Mouse (Mus musculus): Measurements from ENCODE around the gene Bckdk. TPM values are rescaled to one million over a fixed set of nuclear protein-coding genes. Genes with fewer than 3 reads are reported as not detected.
"Not testable (repeated sequence)": the region's sequence is repeated elsewhere in the genome, so short reads cannot be mapped to it uniquely, and the experiment has no call there.

The Bckdk gene
- total RNA-seq, 4 experiments from 2014 or later = 163 to 190 (median 180) TPM

DNA sequence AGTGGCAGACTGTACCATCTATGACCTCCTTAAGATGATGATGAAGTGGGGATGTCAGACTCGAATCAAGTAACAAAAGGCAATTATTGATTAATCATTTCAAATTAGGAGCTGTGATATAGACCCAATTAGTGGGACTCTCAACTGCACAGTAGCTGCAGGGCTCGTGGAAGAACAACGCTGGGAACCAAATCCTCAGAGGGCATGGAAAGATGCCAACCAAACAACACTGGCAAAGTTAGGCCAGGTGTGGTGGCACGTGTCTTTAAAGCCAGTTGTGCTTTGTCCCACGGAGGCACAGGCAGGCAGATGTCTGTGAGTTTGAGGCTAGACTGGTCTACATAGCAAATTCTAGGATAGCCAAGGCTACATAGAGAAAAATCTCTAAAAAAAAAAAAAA is 26.8 kb downstream of the Bckdk start:
- no peak for DNase-seq (ENCODE audit: low spot score in 2 of 2)

DNA sequence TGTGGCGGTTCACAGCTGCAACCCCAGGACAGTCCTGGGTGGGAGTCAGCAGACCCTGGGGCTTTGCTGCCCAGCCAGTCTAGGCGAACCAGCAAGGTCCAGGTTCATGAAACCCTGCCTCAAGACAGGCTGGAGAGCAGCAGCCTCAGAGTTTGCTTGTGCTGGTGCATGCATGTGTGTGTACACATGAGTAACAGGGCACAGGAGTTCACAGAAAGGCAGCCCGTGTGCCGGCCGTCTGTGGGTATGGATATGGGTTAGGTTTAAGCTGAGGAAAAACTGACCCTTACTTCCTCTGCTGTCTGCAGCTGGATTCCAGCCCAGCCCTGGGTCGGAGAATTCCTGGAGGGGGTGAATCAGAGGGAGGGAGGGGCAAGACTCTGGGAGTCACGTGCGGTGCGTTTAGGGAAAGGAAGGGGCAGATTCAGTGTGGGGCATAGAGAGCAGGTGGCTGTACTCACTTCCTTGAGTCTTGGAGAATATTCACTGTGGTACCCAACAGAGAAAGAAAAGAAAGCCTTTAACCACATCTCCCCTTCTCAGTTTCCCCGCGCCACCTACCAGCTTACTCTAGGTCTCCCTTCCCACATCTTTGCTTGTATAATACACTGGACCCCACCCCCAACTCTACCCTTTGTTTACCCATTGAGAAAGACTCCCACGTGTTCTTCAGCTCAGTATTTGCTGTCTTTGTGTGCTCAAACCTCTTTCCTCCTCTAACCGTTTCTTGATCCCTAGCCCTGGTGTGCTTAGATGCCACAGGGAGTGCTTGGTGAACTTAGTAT is 27.7 kb downstream of the Bckdk start:
- no peak for DNase-seq (ENCODE audit: low spot score in 2 of 2)

GRCm38 (mm10) chr7:127932273-127933031 is 28.6 kb downstream of the Bckdk start:
- DNase-seq (ENCODE audit: low spot score in 2 of 2) = no peak

DNA sequence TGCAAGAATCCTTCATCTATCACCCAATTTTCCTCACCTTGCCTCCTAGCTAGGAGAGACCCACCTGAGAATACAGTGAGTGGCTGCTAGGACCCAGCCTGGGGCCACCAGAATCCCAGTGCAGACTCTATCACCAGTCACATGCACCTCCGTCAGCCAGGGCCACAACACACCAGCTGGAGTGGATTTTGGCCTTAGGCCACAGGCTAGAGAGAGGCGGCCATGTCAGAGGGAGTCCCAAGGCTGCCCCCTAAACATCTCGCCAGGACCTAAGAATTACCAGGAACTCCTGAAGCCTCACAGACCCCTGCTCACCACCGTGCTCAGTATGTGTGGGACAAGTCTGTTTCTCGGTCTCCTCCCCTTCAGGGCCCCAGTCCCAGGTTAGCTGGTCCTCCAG is 30.2 kb downstream of the Bckdk start:
- no peak for DNase-seq (ENCODE audit: low spot score in 2 of 2)

DNA sequence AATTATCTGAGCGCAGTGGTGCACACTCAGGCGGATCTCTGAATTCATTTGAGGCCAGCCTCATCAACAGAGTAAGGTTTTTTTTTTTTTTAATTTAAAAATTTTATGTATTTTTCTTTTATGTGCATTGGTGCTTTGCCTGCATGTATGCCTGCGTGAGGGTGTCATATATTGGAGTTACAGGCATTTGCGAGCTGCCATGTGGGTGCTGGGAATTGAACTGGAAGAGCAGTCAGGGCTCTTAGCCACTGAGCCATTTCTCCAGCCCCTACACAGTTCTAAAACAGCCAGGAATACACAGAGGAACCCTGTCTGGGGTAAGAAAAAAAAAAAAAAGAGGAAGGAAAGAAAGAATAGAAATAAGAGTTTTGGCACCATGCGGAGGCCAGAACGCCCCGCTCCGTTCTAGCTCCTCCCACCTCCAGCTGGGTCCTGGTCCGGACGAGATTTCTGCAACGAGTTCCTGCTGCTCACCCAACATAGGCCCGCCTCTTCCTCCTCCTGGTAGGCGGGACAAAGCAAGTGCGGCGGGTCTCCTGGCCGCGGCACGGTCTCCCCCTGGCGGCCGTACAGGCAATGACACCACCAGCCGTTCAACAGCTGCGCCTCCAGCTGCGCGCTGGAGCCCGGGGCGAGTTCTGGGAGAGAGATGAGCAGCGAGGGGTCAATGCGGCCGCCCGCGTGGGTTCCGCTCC is 31.3 kb downstream of the Bckdk start:
- DNase-seq (ENCODE audit: low spot score in 2 of 2) = peak; percentile 90 to 95

GRCm38 (mm10) chr7:127935748-127936159 is 31.9 kb downstream of the Bckdk start:
- no peak for DNase-seq (ENCODE audit: low spot score in 2 of 2)

DNA sequence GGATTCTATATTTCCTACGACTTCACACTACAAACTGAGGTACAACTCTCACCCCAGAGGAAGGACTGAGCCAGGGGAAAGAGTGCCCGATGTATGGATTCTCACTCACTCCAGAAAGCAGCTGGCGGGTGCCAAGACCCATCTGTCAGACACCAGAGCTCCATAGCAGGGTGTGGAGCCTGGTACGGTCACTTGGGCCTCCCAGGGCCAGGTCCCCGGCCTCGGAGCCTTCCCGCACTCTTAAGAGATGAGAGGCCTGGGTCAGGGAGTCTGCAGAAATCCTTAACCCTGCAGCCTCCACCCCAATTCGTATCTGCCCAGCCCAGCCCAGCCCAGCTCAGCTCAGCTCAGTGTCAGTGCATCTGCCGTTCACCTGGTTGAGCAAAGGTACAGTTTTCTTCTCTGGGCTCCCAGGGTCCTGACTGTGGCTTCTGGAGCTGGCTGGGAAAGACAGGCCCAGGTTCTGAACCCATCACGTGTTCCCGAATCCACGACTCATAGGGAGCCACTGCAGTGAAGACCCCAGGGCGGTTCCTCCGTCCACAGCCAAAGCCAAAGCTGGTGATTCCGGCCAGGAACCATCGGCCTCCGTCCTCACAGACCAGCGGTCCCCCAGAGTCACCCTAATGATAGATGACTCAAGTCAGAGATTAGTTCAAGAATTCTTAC is 32.5 kb downstream of the Bckdk start:
- no peak for DNase-seq (ENCODE audit: low spot score in 2 of 2)

DNA sequence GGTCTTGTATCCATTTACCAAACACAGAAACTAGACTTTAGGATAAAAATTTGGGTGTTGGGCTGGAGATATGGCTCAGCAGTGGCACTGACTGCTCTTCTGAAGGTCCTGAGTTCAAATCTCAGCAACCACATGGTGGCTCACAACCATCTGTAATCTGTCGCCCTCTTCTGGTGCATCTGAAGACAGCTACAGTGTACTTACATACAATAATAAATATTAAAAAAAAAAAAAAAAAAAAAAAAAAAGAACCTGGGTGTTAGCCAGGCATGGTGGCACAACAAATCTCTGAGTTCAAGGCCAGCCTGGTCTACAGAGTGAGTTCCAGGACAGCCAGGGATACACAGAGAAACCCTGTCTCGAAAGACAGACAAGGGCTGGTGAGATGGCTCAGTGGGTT is 38.2 kb downstream of the Bckdk start:
- not testable (repeated sequence) for DNase-seq (ENCODE audit: low spot score in 2 of 2)

DNA sequence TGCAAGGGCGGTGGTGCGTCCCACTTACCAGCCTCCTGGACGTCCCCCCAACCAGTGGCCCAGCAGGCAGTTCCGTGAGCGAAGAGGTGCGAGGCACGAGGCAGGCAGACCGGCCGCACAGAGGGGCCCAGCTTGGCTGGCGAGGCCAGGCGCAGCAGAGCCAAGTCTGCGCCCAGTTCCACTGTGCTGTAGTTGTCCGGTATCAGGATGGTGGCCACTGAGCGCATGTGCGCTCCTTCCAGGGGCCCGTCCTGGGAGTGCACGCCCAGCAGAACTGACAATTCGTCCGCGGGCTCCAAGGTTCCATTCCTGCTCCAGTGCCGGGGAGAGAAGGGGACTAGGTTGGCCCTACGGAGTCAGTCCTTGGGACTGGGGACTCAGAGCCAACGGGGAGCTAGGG is 40.7 kb downstream of the Bckdk start:
- no peak for DNase-seq (ENCODE audit: low spot score in 2 of 2)

DNA sequence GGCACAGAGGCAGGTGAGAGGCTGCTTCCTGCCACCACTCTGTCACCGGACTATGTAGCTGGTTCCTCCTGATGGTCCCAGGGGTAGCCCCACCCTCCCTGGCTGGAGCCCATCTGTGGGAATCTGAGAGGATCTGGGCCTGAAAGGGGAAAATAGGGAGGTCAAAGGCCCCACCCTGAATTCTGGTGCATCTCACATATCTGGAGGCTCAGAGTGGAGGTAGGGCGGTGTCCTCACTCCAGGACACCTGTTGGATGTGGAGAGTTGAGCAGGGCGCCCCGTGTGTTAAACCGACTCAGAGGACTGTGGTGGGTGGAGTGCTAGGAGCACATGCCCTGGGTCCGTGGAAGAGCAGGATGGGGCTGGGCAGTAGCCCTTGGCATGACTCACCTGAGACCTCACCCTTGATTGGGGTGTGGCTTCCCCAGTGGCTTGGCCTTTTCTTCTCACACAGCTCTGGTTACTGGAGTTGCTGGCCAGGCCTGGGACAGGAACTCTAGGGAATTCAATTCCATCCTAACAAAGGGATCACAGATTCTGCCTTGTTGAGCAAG is 42.7 kb downstream of the Bckdk start, which contains the start of gene Prss36:
Prss36 (minus strand) TSS at position 256 of the 554 bp plus-strand sequence.
- DNase-seq (ENCODE audit: low spot score in 2 of 2) = no peak

DNA sequence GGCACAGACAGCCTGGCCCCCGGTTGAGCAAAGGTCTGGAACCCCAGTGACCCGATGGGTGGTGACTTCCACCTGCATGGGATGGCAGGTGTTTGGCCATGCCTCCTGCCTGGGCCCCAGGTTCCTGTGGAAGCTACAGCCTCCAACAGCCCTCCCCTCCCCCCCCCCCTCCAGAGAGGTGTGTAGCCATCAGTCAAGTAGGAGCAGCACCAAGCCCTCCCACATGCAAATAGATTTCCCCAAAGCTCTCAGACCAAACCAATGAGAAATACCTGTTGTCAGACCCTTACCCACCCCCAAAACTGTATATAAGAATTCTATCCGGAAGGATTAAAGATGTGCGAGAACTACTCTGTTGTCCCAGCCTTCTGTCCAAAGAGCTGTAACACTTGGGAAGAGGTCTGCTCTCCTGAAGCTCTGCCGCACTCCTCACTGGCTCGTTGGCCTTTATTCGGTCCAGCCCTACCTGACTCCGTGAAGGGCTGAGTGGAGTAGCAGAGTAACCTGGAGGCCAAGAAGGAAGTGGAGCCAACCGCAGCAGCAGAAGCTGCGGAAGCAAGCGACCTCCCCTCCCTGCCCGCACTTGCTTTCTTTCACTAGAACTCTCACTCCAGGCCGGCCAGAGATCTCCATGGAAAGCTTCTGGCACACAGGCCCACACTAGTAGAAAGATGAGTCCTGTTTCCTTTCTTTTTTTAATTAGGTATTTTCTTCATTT is 49.1 kb downstream of the Bckdk start:
- DNase-seq (ENCODE audit: low spot score in 2 of 2) = no peak

- DNase-seq (ENCODE audit: low spot score in 2 of 2) = no peak
Measured at GRCm38 (mm10) chr7:127959364-127959763, 55.5 kb downstream of the Bckdk start.

Other genes starting within 250 kb of the Bckdk start
- gene Bcl7c, start 195.1 kb upstream of the Bckdk start, total RNA-seq (2022) = 10 to 100 TPM; 33.5 to 36.0 (median 34.1) TPM
- gene Ctf1, start 191.3 kb upstream of the Bckdk start, total RNA-seq (2022) = 10 to 100 TPM; 15.2 to 20.3 (median 17.1) TPM
- not detected for gene Ctf2, start 171.9 kb upstream of the Bckdk start, total RNA-seq (2022)
- gene Fbxl19, start 159.5 kb upstream of the Bckdk start, total RNA-seq (2022) = 1 to 10 TPM in 2 of 4 experiments, under 1 TPM in 2; 0.92 to 1.6 (median 1.1) TPM
- gene Orai3, start 134.3 kb upstream of the Bckdk start, total RNA-seq (2022) = 10 to 100 TPM; 12.2 to 13.6 (median 12.9) TPM
- 10 to 100 TPM; 16.4 to 22.8 (median 18.6) TPM for gene Setd1a, start 127.4 kb upstream of the Bckdk start, total RNA-seq (2022)
- gene Gm49388, start 118.5 kb upstream of the Bckdk start, total RNA-seq (2022) = 1 to 10 TPM; 1.6 to 2.3 (median 2.1) TPM
- gene Hsd3b7, start 103.5 kb upstream of the Bckdk start, total RNA-seq (2022) = 1 to 10 TPM; 1.5 to 4.2 (median 1.9) TPM
- 10 to 100 TPM; 44.5 to 64.1 (median 50.8) TPM for gene Stx4a, start 79.8 kb upstream of the Bckdk start, total RNA-seq (2022)
- gene Stx1b, start 79.5 kb upstream of the Bckdk start, total RNA-seq (2022) = 1 to 10 TPM in 1 of 4 experiments, under 1 TPM in 3; 0.53 to 1.0 (median 0.75) TPM
- gene Zfp646, start 27.9 kb upstream of the Bckdk start, total RNA-seq (2022) = 10 to 100 TPM; 12.2 to 14.5 (median 14.0) TPM
- gene Zfp668, start 27.3 kb upstream of the Bckdk start, total RNA-seq (2022) = 1 to 10 TPM; 3.1 to 4.6 (median 4.5) TPM
- 1 to 10 TPM; 1.5 to 1.8 (median 1.7) TPM for gene Prss53, start 13.1 kb upstream of the Bckdk start, total RNA-seq (2022)
- gene Gm21974, start 8.6 kb upstream of the Bckdk start, total RNA-seq (2022) = not detected
- 1 to 10 TPM; 5.3 to 9.9 (median 8.6) TPM for gene Vkorc1, start 8.5 kb upstream of the Bckdk start, total RNA-seq (2022)
- 10 to 100 TPM; 20.8 to 30.8 (median 23.0) TPM for gene Kat8, start 8.4 kb downstream of the Bckdk start, total RNA-seq (2022)
- not detected for gene Prss8, start 26.0 kb downstream of the Bckdk start, total RNA-seq (2022)
- gene Prss36, start 42.6 kb downstream of the Bckdk start, total RNA-seq (2022) = 1 to 10 TPM; 5.7 to 8.9 (median 7.9) TPM
- gene Fus, start 63.4 kb downstream of the Bckdk start, total RNA-seq (2022) = 10 to 100 TPM; 52.0 to 94.3 (median 70.5) TPM
- gene Pycard, start 89.8 kb downstream of the Bckdk start, total RNA-seq (2022) = under 1 TPM in 3 of 4 experiments, not detected in 1; 0.21 to 0.75 (median 0.43) TPM
- 100 to 1,000 TPM; 204 to 246 (median 223) TPM for gene Trim72, start 99.9 kb downstream of the Bckdk start, total RNA-seq (2022)
- 1 to 10 TPM in 2 of 4 experiments, under 1 TPM in 2; 0.60 to 3.1 (median 1.1) TPM for gene Itgam, start 158.6 kb downstream of the Bckdk start, total RNA-seq (2022)
- gene Gm49368, start 158.6 kb downstream of the Bckdk start, total RNA-seq (2022) = not detected
- under 1 TPM in 2 of 4 experiments, not detected in 2; 0.07 to 0.18 TPM for gene Itgax, start 225.5 kb downstream of the Bckdk start, total RNA-seq (2022)

Data from gastrocnemius, adult 8-10 months (tissue).